Mouse (Mus musculus) regulatory T cell (primary cell): ENCODE results near the gene Klf12.
"Not testable (repeated sequence)": the region's sequence is repeated elsewhere in the genome, so short reads cannot be mapped to it uniquely, and the experiment has no call there.

Experiments
- in situ Hi-C: fragments of 300-600 bp; cut with MboI, MseI; formaldehyde crosslinking; loops from one replicate; pipeline ENCODE4 v1.15.1; 2025; ENCODE audit warnings: high pct_unique_total_duplicates

Gene Klf12

DNA sequence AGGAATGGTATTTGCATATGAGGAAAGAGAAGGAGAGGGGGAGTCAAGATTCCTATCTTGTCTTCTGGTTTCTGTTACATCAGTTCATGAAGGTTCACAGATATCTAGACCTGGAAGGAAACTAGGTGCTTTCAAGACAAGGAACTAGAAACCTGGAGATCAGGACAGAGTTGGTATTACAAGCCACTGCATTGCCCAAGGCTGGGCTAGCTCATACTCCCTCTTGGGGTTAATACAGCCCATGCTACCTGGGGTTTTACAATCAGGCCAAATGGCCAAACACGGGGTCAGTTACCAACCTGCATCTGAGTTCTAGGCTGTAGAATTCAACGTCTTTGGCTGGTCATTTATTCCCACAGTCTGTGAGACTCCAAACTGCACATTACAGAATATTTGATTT lies 398.9 kb downstream of the Klf12 start:
- in situ Hi-C loops = no loop called here

DNA sequence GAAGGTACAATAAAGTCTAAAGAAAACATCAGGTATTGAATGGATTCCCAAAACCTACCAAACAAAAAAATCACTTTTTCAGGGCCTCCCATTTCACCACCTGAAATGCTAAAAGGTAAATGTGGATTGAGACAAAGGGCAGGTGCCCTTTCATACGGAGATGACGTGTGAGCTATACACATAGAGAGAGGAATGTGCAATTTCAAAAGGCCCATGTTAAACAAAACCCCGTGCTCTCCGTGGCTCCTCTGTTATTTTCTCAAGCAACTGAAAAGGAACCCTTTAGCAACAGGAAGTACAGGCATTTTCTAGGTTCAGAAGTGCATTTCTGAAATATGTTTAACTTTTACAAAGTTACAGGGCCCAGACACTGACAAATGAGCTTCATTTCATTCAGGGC lies 399.4 kb downstream of the Klf12 start:
- in situ Hi-C loops = no loop called here

DNA sequence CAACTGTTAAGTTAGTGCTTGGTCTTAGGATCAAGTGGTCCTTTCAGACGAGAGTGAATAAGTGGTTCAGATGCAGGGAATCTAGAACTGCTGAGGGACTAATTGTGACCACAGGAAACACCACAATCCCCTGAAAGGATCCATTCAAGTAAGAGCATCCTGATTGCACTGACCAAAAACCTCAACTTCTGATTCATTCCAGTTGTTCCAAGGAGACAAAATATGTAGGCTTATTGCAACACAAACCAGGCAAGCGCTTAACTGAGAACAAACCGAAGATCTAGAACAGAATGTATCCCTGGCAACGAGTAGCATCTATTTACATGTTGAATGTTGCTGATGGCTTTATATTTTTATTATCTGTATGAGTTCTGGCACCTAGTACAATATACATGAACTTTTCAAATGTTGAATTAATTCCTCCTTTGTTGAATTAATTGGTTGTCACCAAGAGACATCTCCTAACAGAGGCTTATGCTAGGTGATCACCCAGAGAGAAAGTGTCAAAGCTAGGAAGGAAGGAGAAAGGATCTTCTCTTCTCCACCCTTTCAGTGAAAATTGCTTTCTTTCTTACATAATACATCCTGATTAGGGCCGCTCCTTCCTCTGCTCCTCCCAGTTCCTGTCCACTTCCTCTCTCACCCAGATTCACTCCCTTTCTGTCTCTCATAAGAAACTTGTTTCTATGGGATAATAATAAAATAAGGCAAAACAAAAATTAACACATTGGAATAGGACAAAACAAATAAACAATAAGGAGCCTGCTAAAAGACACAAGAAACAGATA lies 407.5 kb downstream of the Klf12 start:
- in situ Hi-C loops = no loop called here

DNA sequence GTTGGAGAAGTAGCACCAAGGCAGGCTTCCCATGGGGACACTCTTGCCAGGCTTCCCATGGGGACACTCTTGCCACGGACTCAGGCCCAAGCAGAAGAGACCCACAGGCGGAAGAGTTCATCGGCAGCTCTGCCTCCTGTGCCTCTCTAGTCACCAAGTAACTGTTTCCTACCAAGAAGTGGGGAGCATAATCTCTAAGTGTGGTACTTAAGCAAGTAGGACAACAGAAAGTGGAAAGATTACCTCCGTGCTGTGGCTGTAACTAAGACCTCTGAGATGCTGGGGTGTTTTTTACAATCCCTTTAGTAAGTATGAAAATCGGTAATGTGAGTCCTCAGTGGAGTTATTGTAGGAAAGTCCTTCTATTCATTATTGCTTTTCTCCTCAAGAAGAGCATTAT lies 410.8 kb downstream of the Klf12 start:
- in situ Hi-C loops = no loop called here

DNA sequence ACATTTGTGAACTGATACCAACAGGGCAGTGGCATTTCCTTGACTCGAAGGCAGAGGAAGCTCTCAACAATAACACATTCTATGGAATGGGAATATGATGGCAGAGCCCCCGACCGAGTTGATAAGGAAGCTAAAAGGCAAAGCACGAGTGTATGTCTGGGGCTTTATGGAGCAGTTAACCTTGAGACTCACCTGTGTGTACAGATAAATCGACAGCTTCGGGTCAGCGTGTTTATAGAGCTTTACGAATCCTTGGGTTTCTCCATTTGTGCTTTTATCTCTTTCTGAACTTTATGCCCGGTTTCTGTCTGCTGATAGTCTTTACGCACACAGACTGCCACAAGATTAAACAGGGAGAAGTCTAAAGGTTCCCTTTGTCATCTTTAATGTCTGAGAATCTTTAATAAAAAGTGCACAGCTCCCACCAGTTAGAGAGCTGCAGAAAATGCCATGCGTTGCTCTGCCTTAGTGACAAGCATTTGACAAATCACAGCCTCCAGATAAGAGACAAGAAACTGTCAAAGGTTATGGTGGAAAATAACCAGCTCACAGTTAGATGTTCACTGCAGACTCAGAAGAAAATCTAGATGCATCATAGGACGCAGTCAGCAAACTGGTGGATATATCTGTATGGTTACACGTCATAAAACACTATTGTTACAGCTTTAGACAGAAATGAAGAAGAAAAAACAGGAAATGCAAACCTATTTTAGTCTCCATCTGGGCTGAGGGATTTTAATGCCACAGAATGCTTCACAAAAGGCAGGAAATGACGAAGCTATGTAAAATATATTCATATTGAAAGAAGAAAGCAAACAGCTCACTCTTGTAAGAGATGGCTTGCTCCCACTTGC lies 428.1 kb downstream of the Klf12 start:
- in situ Hi-C loops = no loop called here

DNA sequence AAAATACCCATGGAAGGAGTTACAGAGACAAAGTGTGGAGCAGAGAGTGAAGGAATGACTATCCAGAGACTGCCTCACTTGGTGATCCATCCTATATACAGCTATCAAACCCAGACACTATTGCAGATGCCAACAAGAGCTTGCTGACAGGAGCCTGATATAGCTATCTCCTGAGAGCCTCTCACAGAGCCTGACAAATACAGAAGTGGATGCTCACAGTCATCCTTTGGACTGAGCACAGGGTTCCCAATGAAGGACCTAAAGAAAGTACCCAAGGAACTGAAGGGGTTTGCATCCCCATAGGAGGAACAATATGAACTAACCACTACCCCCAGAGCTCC lies 430.0 kb downstream of the Klf12 start:
- in situ Hi-C loops = not testable (repeated sequence)

DNA sequence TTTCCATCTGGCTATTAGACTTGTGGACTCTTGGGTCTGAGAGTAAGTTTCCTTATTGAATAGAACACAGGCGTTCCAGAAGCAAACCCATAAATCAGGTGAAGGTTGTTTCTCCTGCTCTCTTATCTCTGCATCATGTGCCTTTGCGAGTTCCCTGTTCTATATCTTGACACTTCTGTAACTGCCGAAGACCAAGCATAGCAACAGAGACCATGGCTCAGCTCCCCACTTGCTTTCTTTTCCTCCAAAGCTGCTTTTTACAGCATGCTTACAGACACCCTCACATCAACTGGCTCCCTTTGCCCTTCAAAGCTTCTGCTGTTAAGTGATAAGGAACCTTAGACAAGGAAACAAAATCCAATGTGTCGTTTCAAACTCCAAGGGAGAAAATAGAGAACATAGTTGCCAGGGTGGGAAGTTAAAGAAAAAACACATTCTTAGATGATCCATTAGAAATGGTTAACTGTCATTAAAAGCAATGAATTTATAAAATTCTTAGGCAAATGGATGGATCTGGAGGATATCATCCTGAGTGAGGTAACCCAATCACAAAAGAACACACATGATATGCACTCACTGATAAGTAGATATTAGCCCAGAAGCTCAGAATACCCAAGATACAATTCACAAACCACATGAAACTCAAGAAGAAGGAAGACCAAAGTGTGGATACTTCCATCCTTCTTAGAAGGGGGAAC lies 430.6 kb downstream of the Klf12 start:
- in situ Hi-C loops = not testable (repeated sequence)

DNA sequence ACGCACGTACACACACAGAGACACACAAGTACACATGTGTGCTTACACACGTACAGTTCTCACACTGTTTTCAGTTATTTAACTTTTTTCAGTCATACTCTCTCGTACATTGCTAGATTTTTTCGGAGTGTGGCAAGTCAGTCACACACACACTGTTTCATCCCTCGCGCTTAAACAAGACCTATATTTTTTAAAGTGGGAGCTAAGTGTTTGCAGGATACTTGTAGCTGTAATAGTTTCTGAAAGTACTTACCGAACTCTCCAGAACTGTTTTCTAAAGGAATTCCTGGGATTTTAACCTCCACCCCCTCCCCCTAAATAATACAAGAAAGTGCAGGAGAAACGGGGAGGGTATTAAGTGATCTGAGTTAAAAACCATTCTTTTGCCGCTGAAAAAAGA lies 434.1 kb downstream of the Klf12 start:
- in situ Hi-C loops = no loop called here

DNA sequence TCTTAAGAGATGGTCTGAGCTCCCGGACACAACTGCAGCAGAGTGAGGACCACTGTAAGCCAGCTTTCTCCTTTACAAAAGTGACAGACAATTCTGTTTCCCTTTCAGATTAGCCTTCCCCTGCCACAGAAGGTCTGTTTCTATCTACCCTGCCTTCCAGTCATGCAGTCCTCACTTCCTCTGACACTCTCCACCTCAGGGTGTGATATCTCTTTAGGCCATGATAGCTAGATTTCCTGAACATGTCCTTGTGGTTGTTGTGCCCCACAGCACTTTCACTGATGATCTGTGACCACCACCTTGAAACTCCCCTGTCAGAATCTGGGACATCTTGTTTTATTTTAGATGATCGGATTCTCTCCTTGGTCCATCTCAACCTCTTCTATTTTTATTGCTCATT lies 437.0 kb downstream of the Klf12 start:
- in situ Hi-C loops = no loop called here

DNA sequence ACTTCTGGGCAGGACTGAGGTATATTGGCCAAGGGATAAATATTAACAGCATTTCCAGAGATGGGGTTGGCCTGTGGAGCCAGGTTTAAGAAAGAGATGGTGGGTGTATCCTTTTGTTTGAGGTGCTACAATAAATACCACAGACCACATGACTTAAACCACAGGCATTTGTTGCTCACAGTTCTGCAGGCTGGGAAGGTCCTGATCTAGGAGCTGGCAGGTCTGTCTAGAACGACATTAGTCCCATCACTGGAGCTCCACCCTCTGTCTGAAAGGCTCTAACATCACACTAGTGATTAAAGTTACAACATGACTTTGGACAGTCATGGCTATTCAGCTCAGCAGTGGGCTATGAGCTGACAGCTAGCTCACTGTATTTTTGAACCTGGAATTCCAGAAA lies 457.8 kb downstream of the Klf12 start:
- in situ Hi-C loops = no loop called here
